Mouse (Mus musculus) left cerebral cortex, postnatal 36 days (tissue): Measurements from ENCODE around the gene Agpat4. TPM values are rescaled to one million over a fixed set of nuclear protein-coding genes. Genes with fewer than 3 reads are reported as not detected.

Experiments used
- DNase-seq, 2 experiments: peaks; one replicate each; pipeline ENCODE4 v3.0.0; 2021 to 2022; ENCODE audit warnings: low spot score in 2 of 2, mixed read lengths in 1 of 2
- intact Hi-C: fragments of 180-260 bp; cut with DNase I; formaldehyde crosslinking; loops from one replicate; pipeline ENCODE4 v1.15.1; 2025
- total RNA-seq, 2 experiments: library from RNA; stranded (reverse); gene quantifications; 2 replicates each; pipeline ENCODE4 v1.2.3; 2021

Agpat4 gene
- total RNA-seq: 10 to 100 TPM; 54.1 to 66.5 TPM

GRCm38 (mm10) chr17:12118561-12118925, at the start of gene Agpat4:
TSS of gene Agpat4 (plus strand) at chr17:12118704.
- intact Hi-C loops: loop anchor here (2.0 kb wide), 1 partner anchor 92 kb away; no protein-coding TSS in a partner anchor
- peak in 1 of 2 experiments; percentile 23 for DNase-seq

DNA sequence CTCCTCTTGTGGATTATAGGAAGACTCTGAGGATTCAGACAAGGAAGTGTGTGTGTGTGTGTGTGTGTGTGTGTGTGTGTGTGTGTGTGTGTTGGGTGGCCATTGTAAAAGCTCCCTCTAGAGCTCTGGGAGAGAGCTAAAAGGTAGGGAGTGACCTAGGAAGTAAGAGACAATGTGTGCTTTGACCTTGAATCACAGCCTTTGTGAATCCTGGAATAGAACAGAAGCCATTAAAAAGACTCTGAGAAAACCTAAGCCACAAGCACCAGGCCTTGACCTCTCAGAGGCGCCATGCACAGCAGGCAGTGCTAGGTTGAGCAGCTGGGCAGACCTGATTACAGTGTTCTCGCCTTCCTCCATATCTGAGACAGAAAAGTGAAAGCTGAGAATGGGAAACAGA, 41.7 kb upstream of the Agpat4 start:
- no peak for DNase-seq
- intact Hi-C loops: no loop called here

DNA sequence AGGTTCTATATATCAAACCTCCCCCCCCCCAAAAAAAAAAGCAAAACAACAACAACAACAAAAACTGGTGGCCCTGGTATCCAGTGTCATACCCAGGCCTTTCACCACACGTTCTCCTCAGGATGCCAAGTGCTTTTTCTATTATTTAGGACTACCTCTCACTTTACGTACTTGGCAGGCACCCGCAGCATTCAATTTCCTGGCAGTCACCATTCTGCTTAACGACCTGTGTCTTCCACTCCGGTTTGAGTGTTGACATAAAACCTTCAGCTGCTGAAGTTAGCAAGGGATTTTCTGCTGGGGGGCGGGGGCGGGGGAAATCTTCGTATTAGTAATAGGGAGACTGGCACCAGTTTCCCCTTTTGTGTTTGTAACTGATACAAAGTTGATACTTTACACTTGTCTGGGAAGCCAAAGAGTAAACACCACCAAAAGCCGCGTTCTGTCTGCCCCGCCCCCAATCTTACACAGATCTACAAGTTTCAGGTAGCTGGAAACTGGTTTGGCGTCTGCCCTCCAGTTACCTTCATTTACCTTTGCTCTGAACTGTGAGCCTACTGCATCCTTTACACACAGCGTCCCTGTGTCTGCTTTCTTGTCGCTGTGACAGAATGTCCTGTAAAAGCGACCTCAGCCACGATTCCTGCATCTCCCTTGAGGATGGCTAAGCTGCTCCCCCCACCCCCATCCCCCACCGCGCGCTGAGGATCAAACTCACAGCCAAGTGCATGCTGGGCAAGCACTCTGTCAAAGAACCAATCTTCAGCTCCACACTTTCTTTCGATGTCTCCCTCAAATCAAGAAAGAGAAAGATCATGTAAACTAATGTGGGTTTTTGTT, 37.6 kb upstream of the Agpat4 start:
- no peak for DNase-seq

DNA sequence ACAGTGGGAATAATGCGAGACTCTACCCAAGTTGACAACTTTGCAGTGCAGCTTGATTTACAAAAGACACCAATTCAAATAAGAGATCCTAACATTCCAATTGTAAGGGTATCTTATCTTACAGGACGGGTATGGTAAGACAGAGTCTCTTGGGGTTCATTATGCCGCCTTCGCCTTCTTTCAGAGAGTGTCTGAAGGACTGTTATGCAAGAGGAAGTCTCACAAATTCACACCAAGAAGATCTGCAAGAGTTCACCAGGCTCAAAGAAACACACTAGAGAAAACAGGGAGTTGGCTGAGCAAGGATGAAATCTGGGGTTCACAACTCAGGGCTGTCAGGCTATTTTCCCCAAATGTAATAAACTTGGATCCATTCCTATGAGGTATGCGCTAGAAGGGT, 36.3 kb upstream of the Agpat4 start:
- intact Hi-C loops: no loop called here
- DNase-seq: peak in 1 of 2 experiments; percentile 16

More for the DNA sequence above, 37.6 kb upstream of the Agpat4 start:
- intact Hi-C loops: no loop called here

DNA sequence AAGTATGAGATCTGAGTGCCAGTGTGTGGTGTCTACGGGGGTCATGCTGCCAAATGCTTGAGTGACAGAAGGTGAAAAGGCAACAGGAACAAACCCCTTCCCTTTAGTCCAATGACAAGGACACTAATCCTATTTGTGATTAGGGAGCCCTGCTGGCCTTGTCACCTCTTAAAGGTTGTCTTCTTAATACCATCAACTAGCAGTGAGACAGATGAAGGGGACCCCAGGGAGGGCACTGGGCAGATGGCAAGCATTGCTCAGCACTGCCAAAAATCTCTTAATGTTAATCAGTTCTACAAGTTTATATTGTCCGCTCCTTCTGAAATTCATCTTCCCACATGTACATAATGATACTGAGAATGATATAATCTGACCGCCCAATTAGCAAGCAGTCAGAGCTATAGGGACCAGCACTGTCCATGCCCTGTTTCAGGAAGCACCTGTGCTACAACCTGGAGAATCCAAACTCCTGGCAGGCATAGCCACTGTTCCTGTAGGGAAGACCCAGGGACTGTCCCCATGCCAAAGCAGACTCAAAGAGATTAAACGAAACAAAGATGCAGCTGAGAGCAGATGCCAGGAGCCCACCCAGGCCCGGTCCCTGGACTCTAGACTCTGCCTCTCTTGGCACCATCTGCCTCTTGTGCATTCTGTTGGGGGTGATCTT, 28.1 kb upstream of the Agpat4 start:
- DNase-seq: no peak
- intact Hi-C loops: no loop called here

- intact Hi-C loops: no loop called here
Observed at GRCm38 (mm10) chr17:12092901-12093564, 25.5 kb upstream of the Agpat4 start.

GRCm38 (mm10) chr17:12094016-12094415, 24.5 kb upstream of the Agpat4 start:
- no peak for DNase-seq
- intact Hi-C loops: no loop called here

More at GRCm38 (mm10) chr17:12092901-12093564, 25.5 kb upstream of the Agpat4 start:
- no peak for DNase-seq

- no peak for DNase-seq
- intact Hi-C loops: no loop called here
Observed at GRCm38 (mm10) chr17:12094827-12095590, 23.5 kb upstream of the Agpat4 start.

DNA sequence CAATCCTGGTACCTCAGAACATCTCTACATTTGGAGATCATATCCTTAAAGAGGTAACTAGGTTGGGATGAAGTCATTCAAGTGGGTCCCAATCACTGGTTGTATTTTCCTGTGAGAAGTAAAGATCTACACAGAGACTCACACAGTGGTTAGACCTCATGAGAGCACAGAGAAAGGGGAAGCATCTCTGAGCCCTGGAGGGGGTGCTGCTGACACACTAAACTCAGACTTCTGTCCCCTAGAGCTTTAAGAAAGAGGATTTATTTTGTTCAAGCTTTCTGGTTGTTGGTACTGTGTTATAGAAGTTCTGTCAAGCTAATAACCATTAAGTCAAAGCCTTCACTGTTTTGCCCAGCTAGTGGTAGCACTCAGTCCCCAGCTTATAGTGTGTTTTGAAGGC, 19.1 kb upstream of the Agpat4 start:
- DNase-seq: no peak
- intact Hi-C loops: no loop called here

DNA sequence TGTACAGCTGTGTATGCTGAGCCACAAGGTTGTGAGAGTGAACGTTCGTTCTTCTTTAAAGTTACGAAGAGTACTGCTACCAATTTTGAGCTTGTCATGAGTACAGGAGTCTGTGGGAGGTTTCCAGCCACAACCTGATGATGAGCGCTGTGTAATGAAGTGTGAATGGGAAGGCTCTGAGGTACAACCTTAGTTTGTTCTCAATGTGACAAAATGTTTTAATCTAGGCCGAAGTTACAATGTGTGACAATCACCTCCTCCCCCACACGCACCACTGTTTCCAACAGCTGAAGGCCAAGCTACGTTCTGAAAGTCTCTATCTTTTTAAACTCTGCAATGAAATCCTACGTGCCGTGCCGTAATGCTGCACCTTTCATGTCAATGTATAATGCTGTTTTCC, 16.2 kb upstream of the Agpat4 start:
- DNase-seq: no peak
- intact Hi-C loops: loop anchor here (5.0 kb wide), 1 partner anchor 60 kb away; no protein-coding TSS in a partner anchor

DNA sequence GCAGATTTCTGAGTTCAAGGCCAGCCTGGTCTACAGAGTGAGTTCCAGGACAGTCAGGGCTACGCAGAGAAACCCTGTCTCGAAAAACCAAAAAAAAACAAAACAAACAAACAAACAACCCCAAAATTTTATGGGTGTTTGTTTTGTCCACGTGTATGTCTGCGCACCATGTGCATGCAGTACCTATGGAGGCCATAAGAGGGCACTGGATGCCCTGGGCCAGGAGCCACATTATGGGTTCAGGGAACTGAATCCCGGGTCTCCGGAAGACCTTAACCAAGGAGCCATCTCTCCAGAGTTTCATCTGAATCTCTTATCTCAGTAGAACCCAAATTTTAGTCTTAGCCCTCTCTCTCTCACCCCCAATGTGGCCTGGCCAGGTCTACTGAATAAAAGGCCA, 14.7 kb upstream of the Agpat4 start:
- intact Hi-C loops: loop anchor here (5.0 kb wide), 1 partner anchor 61 kb away; no protein-coding TSS in a partner anchor
- DNase-seq: no peak

- no peak for DNase-seq
- intact Hi-C loops: loop anchor here (5.0 kb wide), 1 partner anchor 62 kb away; no protein-coding TSS in a partner anchor
Observed at GRCm38 (mm10) chr17:12104245-12104644, 14.3 kb upstream of the Agpat4 start.

GRCm38 (mm10) chr17:12104690-12105089, 13.8 kb upstream of the Agpat4 start:
- DNase-seq: no peak
- intact Hi-C loops: loop anchor here (5.0 kb wide), 1 partner anchor 62 kb away; no protein-coding TSS in a partner anchor

- no peak for DNase-seq
- intact Hi-C loops: no loop called here
Observed at GRCm38 (mm10) chr17:12106255-12106654, 12.2 kb upstream of the Agpat4 start.

DNA sequence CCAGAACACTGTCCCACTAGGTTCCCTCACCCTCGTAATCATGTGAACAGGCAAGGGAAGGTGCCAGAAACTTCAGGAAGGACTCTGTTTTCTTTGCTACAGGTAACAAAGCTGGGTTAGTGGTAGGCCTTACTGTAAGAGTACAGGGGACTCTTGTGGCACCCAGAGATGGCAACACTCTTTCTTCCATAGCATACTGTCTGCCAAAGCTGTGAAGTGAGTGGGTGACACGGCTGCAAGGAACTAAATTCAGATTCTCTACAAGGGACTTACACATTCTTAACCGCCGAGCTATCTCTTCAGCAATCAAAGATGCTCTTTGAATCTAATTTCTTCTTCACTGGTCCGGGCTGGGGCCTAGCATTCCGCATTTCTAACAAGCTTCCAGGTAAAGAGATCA, 4.9 kb upstream of the Agpat4 start:
- intact Hi-C loops: no loop called here
- no peak for DNase-seq

- DNase-seq: no peak
- intact Hi-C loops: no loop called here
Observed at GRCm38 (mm10) chr17:12115086-12115485, 3.4 kb upstream of the Agpat4 start.

DNA sequence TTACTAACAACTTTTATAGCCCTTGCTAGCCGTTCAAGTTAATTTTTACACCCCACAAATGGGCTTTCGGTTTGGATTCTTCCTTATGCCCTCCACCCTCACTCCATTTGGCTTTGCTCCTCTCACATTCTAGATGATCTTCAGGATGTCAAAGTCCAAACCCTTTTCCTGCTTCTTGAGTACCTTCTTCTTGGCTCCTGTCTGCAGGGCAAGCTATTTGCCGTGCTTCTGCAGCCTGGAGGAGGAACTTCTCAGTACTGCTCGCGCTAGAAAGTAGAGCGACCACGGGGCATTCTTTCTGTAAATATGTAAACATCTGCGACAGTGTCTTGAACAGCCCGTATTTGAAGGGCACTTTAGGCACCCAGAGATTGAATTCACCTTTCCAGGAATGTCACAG, 373 bp upstream of the Agpat4 start:
- no peak for DNase-seq
- intact Hi-C loops: loop anchor here (2.0 kb wide), 1 partner anchor 93 kb away; no protein-coding TSS in a partner anchor

GRCm38 (mm10) chr17:12118926-12119641, 580 bp downstream of the Agpat4 start:
- intact Hi-C loops: loop anchor here (2.0 kb wide), 1 partner anchor 92 kb away; no protein-coding TSS in a partner anchor
- peak; percentile 76 to 82 for DNase-seq

GRCm38 (mm10) chr17:12119675-12120074, 1.2 kb downstream of the Agpat4 start:
- intact Hi-C loops: loop anchor here (1.0 to 2.0 kb wide), 2 partner anchors 49 to 91 kb away; no protein-coding TSS in a partner anchor

More at GRCm38 (mm10) chr17:12119675-12120074, 1.2 kb downstream of the Agpat4 start:
- peak; percentile 36 to 53 for DNase-seq
